Mouse (Mus musculus): Measurements from ENCODE around the gene Gjb3.
A peak's percentile ranks its signal among the peaks of the same experiment; 100 is the strongest.

Gene Gjb3

GRCm38 (mm10) chr4:127337668-127338067, 7.0 kb upstream of the Gjb3 start:
- no peak for DNase-seq (ENCODE audit: low read depth in 1 of 2, low spot score in 2 of 2)

GRCm38 (mm10) chr4:127334870-127335504, 4.3 kb upstream of the Gjb3 start:
- DNase-seq (ENCODE audit: low read depth in 1 of 2, low spot score in 2 of 2): no peak

- DNase-seq (ENCODE audit: low read depth in 1 of 2, low spot score in 2 of 2): no peak
Observed at GRCm38 (mm10) chr4:127331171-127331570, 527 bp upstream of the Gjb3 start.

GRCm38 (mm10) chr4:127329751-127330150, 893 bp downstream of the Gjb3 start:
- DNase-seq (ENCODE audit: low read depth in 1 of 2, low spot score in 2 of 2): no peak

GRCm38 (mm10) chr4:127329046-127329445, 1.6 kb downstream of the Gjb3 start:
- no peak for DNase-seq (ENCODE audit: low read depth in 1 of 2, low spot score in 2 of 2)

GRCm38 (mm10) chr4:127328378-127328777, 2.3 kb downstream of the Gjb3 start:
- no peak for DNase-seq (ENCODE audit: low read depth in 1 of 2, low spot score in 2 of 2)

GRCm38 (mm10) chr4:127327749-127328148, 2.9 kb downstream of the Gjb3 start:
- DNase-seq (ENCODE audit: low read depth in 1 of 2, low spot score in 2 of 2): no peak

- no peak for DNase-seq (ENCODE audit: low read depth in 1 of 2, low spot score in 2 of 2)
Observed at GRCm38 (mm10) chr4:127327258-127327657, 3.4 kb downstream of the Gjb3 start.

GRCm38 (mm10) chr4:127325276-127325675, 5.4 kb downstream of the Gjb3 start:
- no peak for DNase-seq (ENCODE audit: low read depth in 1 of 2, low spot score in 2 of 2)

GRCm38 (mm10) chr4:127324759-127325158, 5.9 kb downstream of the Gjb3 start:
- DNase-seq (ENCODE audit: low read depth in 1 of 2, low spot score in 2 of 2): peak in 1 of 2 experiments; percentile 24

GRCm38 (mm10) chr4:127324296-127324695, 6.3 kb downstream of the Gjb3 start:
- DNase-seq (ENCODE audit: low read depth in 1 of 2, low spot score in 2 of 2): no peak

GRCm38 (mm10) chr4:127323651-127324050, 7.0 kb downstream of the Gjb3 start:
- no peak for DNase-seq (ENCODE audit: low read depth in 1 of 2, low spot score in 2 of 2)

- peak in 1 of 2 experiments; percentile 22 for DNase-seq (ENCODE audit: low read depth in 1 of 2, low spot score in 2 of 2)
Observed at GRCm38 (mm10) chr4:127319613-127320012, 11.0 kb downstream of the Gjb3 start.

GRCm38 (mm10) chr4:127317143-127317542, 13.5 kb downstream of the Gjb3 start:
- no peak for DNase-seq (ENCODE audit: low read depth in 1 of 2, low spot score in 2 of 2)

- DNase-seq (ENCODE audit: low read depth in 1 of 2, low spot score in 2 of 2): no peak
Observed at GRCm38 (mm10) chr4:127315753-127316152, 14.9 kb downstream of the Gjb3 start.

- no peak for DNase-seq (ENCODE audit: low read depth in 1 of 2, low spot score in 2 of 2)
Observed at GRCm38 (mm10) chr4:127314585-127314984, 16.1 kb downstream of the Gjb3 start.

GRCm38 (mm10) chr4:127313861-127314260, 16.8 kb downstream of the Gjb3 start, which contains the start of gene Gja4:
Gene Gja4, minus strand, starts transcription at chr4:127314039.
- no peak for DNase-seq (ENCODE audit: low read depth in 1 of 2, low spot score in 2 of 2)

GRCm38 (mm10) chr4:127312349-127312748, 18.3 kb downstream of the Gjb3 start:
- DNase-seq (ENCODE audit: low read depth in 1 of 2, low spot score in 2 of 2): no peak

- DNase-seq (ENCODE audit: low read depth in 1 of 2, low spot score in 2 of 2): no peak
Observed at GRCm38 (mm10) chr4:127311561-127311960, 19.1 kb downstream of the Gjb3 start.

GRCm38 (mm10) chr4:127306915-127307314, 23.7 kb downstream of the Gjb3 start:
- DNase-seq (ENCODE audit: low read depth in 1 of 2, low spot score in 2 of 2): no peak

- no peak for DNase-seq (ENCODE audit: low read depth in 1 of 2, low spot score in 2 of 2)
Observed at GRCm38 (mm10) chr4:127303796-127304195, 26.8 kb downstream of the Gjb3 start.

GRCm38 (mm10) chr4:127300503-127300902, 30.1 kb downstream of the Gjb3 start:
- no peak for DNase-seq (ENCODE audit: low read depth in 1 of 2, low spot score in 2 of 2)

- no peak for DNase-seq (ENCODE audit: low read depth in 1 of 2, low spot score in 2 of 2)
Observed at GRCm38 (mm10) chr4:127292631-127293030, 38.0 kb downstream of the Gjb3 start.
